Mouse (Mus musculus): ENCODE data around the gene C3ar1. TPM values are rescaled to one million over a fixed set of nuclear protein-coding genes. Genes with fewer than 3 reads are reported as not detected.

C3ar1 gene
- total RNA-seq, 1 experiment from 2014 or later = 3.0 TPM

Small RNAs within 50 kb of the gene (microRNA-seq; reads per million reads assigned to microRNA genes)
- 0 reads per million in 2 experiments for gene Mir7231

Other genes with a start within 250 kb of the C3ar1 start
- gene Gdf3, start 246.1 kb downstream of the C3ar1 start, total RNA-seq (2021) = not detected in 2 replicates
- not detected in 2 replicates for gene Dppa3, start 229.8 kb downstream of the C3ar1 start, total RNA-seq (2021)
- gene Nanog, start 148.7 kb downstream of the C3ar1 start, total RNA-seq (2021) = not detected in 2 replicates
- 4.8 and 7.9 TPM in 2 replicates for gene Slc2a3, start 54.5 kb downstream of the C3ar1 start, total RNA-seq (2021)
- 22.0 and 22.8 TPM in 2 replicates for gene Foxj2, start 36.2 kb downstream of the C3ar1 start, total RNA-seq (2021)
- 52.5 and 52.9 TPM in 2 replicates for gene Necap1, start 18.3 kb upstream of the C3ar1 start, total RNA-seq (2021)
- 1.0 and 1.6 TPM in 2 replicates for gene Clec4a1, start 65.7 kb upstream of the C3ar1 start, total RNA-seq (2021)
- gene Clec4a3, start 96.4 kb upstream of the C3ar1 start, total RNA-seq (2021) = 2.5 and 4.0 TPM in 2 replicates
- not detected in 2 replicates for gene Clec4a4, start 134.2 kb upstream of the C3ar1 start, total RNA-seq (2021)
- 0.52 TPM in 1 of 2 replicates, not detected in the other for gene Clec4b1, start 193.8 kb upstream of the C3ar1 start, total RNA-seq (2021)